Mouse (Mus musculus): ENCODE results near the gene Glrx.
"Not testable (repeated sequence)": the region's sequence is repeated elsewhere in the genome, so short reads cannot be mapped to it uniquely, and the experiment has no call there.

Gene Glrx

DNA sequence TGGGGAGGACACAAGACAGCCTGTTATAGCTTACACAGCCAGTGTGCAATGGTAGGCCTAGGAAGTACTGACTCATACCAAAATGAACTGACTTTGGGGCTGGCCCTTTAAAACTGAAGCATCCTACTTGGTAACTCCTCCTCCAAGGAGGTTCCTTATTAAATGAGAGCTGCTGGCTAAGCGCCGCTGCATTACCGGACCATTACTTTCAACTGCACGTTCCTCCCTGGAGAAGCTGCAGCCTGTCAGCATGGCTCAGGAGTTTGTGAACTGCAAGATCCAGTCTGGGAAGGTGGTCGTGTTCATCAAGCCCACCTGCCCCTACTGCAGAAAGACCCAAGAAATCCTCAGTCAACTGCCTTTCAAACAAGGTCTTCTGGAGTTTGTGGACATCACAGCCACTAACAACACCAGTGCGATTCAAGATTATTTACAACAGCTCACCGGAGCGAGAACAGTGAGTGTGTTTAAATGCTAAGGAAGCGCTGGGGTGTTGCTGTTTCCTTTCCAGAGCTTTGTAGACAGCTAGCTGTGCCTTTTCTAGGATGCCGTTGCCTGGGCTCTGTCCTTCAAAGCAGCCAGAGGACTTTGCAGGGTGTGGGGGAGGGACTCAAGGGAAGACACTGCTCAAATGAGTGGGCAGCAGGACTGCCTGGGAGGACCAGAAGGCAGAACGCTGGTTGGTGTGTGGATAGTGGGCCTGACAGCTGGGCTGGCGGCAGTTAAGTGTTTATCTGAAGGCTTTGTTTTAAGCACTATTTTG, at the start of gene Glrx:
Gene Glrx, plus strand, starts transcription at position 150 of the 763 bp plus-strand sequence.
- DNase-seq: peak; percentile 57

DNA sequence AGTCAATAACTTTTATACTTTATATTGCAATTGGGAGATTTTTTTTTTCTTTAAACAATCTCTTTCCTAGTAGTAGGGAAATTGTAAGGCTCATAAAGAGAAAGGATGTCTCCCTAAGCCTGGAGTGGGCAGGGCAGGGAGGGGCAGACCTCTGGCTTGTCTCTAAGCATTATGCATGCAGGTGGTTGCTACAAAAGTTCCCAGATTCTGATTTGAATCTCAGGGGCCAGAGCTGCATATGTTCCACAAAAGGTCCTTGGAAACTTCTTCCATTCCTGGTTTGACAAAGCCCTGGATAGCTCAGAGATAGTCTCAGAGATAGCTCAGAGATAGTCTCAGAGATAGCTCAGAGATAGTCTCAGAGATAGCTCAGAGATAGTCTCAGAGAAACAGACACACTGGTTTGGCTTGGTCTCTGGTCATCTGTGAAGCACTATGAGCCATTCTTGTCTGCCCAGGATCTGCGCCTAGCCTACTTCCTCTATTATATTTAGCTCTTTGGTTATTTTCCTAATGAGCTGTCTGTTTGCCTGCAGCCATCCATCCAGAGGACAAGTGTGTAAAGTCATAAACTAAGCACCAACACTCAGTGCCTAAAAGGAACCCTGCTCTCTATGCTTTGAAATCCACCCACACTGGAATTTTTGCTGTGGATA, 49.0 kb upstream of the Glrx start:
- no peak for DNase-seq

DNA sequence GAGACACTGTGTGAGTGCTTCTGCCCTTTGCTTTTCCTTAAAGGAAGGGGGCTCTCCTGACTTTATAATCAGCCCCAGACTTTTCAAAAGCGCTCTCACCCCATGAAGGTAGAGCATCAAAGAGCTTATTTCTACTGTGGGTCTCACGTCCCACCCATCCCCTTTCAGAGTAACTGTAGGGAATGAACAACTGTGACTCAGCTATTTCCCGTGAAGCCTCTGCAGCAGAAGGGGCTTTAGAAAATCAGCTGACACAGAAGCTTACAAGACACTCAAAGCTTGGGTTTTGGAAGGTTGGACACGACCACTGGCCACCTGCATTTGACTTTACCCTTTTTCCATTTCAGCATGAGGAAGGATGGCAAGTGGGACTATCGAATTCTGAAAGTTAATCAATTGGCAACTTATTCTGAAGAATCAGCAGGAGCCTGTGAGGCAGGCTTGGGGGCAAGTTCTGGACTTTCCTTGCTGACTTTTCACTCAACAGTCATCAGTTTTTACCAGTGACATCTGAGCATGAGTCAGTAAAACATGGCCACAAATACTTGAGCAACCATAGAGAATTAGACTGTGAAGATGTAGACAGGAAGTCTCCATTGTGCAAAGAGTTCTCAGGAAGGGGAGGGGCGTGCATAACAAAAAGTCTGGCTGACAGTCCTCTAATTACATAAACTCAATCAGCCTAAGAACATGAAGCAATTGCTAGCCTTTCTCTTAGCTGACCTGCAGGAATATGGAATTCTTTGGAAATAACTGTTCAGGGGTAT, 45.6 kb upstream of the Glrx start:
- no peak for DNase-seq

DNA sequence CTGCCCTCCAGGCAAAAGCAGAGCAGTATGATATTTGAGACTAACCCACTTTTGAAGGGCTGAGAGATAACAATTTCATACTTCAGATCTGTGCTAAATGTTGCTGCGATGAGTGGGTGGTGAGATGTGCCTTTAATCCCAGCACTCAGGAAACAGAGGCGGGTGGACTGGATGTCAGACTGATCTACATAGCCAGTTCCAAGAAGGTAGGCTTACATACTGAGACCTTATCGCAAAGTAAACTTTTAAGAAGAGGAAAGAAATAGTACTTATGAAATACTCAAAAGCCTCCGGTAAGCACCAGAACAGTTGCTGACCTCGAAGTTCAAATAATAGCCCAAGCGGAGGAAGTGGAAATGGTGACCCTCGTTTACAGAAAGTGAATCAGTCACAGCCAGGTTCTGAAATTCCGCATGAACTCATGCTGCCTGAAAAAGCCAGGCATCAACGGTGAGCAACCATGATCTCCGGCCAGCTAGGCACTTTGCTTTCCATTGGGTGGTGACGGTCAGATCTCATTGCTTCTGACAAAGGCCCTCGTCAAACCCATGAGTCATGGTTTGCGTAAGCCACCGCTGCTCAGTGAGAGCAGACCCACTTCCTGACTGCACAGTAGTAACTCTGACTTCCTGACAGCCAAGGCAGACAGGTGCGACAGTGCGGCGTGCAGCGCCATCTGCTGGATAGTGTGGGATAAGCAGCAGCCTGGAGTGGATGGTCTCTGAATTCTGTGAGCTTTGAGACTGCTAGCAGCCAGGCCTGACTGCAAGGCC, 42.1 kb upstream of the Glrx start:
- peak; percentile 86 for DNase-seq

DNA sequence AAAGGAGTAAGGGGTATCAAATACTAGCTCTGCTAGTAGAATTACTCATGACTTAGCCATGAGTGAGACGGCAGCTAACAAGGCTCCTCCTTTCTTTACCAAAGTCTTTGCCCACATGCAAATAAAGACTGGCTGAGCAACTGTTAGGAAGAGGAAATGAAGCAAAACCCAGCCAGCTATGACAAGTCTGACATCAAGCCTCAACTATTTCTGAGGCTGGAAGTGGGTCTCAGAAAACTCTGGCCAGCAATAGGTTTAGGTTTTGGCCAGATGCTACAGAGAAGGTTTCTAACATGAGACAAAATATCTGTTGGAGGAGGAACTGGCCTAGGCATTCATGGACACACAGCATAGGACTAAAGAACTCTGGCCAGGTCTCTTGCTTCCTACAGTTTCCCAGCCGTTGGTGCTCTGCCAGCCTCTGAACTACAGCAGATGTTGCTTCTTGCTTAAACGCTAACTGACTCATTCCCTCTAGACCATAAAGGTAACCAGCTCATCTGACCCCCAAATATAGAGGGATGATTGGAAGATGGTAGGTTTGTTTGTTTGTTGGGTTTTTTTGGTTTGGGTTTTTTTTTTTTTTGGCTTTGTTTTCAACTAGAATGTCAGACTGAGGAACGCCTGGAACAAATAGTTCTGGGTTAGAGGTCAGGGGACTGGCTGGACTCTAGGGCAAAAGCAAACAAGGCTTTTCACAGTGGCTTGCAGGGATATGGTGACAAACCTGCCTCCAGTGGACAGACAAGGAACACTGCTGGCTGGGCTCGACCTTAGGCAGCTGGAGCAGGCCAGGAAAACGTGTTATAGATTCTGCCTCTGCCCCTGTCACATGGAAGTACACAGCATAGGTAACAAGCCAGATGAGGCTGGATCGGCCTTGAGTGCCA, 41.0 kb upstream of the Glrx start:
- DNase-seq: no peak

DNA sequence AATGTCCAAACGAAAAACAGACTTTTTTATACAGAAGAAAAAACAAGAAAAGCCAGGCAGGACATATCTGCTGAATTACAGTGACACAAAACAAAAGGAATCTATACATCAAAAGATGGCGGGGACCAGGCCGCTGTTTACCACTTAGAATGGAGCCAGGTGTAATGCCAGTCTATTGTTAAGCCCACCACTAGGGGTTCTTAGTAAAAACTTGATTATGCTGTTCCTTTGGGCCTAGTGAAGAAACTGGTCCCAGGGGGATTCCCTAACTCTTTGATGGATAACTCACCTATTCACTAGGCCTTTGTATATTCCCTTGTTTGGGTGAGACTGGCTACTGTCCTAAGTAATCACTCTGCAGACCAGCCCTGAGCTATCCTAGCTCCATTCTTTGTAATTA, 40.2 kb upstream of the Glrx start:
- no peak for DNase-seq

DNA sequence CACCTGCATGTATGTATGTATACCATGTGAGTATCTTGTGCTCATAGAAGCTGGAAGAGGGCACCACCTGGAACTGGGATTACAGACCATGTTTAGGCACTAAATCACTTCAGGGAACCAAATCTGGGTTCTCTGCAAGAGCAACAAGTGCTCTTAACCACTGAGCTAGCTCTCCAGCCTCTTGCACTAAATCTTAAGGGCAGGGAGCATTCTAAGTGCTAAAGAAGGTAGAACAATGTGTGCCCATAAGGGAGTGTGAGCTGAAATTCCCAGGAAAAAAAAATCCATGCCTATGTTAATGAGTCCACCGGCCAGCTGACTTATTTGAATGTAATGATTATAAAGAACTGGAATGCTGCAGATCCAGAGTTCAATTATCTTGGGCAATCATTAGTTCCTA, 31.7 kb upstream of the Glrx start:
- DNase-seq: no peak

DNA sequence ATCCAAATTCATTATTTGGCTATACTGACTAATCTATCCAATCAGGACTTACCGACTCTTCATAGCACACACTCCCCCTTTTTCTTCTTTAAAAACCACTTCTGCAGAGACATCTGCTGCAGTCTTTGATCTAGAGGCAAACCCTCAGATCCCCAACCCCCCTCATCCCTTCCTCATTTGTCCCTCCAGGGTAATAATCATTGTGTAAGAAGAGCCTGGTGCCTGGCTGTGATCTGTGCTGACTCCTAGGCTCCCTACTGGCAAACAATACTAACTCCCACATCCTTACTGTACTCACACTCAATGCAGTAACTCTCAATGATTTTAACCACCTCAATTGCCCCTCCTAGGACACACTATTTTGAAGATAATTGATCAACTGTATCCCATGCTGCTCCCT, 29.7 kb upstream of the Glrx start:
- no peak for DNase-seq

DNA sequence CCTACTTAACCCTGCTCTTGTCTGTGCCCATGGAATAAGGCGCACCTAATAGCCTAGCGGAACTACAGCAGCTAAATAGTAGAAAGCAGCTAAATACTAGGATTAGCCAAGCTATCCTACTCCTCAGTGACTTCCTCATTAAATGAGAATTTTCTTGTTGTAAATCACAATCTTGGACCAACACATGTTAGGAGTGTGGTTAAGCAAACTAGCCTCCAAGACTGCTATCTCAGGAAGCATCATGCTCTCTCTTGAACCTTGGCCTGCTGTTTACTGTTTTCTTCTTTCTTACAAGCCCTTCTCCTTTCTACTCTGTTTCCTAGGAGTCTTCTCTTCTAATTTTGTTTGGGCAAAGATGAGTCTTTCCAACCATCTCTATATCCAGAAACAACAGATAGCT, 22.5 kb upstream of the Glrx start:
- no peak for DNase-seq

DNA sequence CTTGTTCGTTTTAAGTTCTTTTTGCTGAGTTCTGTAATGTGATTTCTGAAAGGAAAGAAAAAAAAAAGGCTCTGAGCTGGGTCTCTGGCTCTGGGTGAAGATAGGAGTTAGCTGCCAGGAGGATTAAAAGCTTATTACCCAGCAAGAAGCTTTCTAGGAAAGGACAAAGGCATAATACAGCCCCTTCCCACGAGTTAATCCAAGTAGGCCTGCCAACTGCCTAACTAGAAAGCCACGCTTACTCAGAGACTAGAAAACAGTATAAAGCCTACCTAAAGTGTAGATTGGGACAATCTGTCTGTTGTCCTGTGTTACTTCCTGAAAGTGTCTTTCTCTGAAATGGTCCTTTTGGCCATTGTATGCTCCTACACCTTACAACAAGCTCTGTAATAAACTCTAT, 21.2 kb upstream of the Glrx start:
- no peak for DNase-seq

DNA sequence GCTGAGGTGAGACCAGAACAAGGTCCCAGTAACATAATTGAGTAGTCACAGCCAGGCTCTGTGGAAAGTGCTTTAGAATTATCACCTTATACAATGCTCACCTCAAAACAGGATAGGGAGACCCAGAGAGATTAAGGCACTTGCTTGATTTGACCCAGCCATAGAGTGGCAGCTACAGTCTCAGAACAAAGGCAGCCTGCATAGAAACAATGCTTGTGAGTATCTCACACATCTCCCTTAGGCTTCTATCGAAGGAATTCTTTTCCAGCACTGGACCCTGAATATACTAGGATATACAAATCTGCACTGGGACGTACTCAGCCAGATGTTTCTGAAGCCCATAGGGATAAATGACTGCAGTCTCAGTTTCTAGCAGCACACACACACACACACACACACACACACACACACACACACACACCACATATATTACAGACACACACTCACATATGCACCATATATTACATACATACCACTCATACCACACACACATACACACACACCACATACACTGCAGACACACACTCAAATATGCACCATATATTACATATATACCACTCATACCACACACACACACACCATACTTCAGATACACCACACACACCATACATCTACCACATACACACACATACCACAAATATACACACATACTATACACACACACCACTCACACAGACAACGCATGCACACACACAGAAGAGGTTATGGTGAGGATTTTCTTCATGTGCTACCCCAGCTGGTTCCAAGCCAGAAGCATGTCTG, 20.5 kb upstream of the Glrx start:
- no peak for DNase-seq

DNA sequence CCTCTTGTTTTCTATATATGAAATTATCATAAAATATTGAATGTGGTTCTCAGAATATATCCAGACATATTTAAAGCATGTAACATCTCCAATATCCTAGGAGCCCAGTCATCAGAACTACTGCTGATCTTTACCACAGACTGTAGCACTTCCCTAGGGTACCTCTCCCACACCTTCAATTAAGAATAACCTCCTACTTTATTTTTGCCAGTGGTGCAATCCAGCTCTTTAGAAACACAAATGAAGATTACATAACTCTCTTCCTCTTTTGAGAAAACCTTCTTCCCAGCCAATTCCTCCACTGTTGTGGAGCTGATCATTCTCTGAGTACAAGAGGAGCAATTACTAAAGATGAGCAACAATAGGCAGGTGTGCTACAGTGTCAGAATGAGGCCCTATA, 19.8 kb upstream of the Glrx start:
- no peak for DNase-seq

DNA sequence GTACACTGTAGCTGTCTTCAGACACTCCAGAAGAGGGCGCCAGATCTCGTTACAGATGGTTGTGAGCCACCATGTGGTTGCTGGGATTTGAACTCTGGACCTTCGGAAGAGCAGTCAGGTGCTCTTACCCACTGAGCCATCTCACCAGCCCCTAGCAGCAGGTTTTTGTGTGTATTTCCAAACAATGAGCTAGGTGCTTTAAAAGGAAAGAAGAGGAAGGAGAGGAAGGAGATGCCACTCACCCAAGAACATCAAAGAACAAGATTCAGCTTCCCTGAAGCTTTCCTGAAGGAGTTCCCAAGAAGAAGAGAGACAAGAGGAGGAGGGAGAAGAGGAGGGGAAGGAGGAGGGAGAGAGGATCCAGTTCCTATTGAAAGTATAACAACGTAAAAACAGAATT, 17.3 kb upstream of the Glrx start:
- not testable (repeated sequence) for DNase-seq

DNA sequence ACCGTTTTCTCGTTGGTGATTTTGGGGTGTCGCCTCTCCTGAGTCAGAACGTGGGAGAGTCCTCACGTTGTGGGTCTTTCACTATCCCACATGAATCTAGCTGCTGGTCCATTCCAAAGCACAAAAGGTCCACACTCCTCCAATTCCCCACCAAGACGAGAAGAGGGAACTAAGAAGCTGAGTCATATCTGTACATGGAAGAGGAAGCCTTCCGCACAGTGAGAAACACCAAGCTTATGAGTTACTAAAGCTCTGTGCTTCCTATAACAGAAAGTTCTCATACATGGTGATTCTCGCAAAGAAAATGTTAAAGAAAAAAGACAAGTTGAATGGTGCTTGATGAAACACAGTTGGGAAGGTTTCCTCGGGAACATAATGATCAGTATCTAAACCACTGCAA, 16.5 kb upstream of the Glrx start:
- no peak for DNase-seq

DNA sequence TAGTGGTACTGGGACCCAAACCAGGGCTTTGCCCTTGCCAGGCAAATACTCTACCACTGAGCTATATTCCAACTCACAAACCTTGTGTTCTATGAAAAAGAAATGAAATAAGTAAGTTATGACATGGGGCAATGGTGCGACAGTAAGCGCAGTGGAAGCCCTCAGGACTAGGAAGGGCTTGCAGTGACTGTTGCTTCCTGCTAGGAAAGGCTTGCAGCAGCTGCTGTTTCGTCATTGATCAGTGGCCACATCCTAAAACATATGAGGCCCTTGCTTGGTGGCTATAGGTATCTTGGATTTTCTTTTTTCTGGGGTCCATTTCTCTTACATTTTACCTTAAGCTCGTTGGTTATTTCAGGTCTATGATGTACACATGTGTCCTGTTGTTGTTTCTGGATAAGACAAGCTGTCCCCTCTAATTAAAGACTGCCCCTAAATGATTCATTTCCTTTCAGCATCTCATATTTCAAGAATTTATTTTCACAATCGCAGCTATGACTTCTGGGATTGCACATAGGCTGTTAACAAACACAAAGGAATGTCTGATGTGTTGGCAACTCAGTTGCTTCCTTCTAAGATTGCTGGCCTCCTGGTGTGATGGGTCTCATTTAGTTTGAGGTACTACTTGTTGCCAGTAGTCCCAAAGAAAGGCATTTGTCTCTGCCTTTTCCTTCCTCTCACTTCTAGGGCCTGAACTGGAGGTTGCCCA, 14.9 kb upstream of the Glrx start:
- no peak for DNase-seq

DNA sequence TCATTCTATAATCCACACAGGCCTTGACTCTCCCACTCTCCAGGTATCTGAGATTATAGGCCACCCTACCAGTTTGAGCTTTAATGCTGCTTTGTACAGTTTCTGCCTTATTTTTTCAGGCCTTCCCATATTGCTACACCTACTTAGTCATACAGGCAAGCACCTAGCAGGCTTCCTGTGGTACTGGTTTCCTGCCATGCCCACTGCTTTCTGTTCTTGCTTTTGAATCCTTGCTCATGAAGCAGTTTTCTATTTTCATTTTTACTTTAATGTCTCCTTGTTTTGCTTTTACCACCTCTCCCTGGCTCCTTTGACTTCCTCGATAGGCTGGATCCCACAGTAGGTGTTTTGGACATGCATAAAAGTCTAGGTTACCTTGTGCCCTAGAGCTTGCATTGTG, 14.3 kb upstream of the Glrx start:
- DNase-seq: no peak

DNA sequence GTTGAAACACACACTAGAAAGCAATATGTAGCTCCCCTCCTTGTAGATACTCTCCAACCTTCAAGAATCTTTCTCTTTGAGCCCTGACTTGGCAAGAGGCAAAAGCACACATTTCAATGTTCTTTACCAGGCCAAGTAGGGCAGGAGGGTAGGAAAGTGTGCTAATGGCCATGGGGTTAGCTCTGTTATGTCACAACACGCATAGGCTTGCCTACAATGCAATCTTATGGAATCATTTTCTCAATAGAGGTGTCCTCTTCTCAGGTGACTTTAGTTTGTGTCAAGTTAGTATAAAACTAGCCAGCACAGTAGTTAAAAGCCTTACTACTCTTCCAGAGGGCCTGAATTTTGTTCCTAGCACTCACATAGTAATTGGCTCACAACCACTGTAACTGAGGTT, 9.0 kb upstream of the Glrx start:
- DNase-seq: no peak

DNA sequence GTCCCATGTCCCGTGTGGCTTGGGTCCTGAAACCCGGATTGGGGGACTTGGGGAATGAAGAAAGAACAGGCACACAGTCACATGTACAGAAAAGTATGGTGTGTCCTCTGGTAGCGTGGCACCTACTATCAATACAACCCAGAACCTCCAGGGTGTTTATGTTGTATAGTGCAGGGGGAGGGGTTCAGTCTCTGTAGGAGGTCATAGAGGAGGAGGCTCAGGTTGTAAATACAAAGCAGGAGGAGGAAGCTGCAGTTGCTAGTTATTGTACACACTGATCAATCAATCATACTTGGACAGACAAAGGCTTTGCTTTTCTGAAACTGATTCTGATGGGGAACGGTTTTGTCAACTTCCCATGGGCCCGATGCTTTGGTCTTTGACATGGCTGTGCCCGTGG, 8.0 kb upstream of the Glrx start:
- no peak for DNase-seq

DNA sequence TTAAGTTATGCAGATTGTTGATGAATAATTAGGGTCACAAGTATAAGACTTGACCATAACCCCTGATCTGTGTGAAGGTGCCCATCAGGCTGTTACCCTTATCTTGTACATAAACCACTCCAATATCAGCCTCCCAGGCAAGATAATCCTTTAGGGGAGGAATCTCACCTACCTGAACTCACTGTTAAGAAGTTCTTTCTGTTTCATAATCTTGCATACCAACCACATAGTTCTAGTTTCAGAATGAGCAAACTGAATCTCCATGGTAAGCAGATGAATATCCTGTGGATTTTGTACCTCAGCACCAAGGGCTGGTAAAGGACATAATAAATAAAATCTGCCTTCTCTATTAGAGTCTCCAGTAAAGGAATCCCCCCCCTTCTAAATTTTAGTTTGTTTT, 7.0 kb upstream of the Glrx start:
- DNase-seq: no peak

DNA sequence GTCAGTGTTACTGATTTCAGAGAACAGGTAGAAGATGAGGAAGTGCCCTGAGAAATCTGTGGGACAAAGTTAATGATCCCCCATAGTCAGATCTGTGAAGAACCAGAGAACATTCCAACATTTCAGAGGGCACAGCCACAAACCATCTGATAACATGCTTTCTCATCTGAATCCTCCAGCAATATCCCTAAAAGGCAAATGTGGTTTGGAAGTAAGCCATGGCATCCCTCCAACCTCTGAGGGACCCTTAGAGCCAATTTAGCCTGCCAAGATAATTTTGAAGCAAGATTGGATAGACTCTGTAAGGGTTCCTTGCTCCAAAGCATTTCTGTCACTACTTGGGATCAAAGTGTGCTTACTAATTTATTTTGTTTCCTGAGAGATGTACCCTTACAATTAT, 6.2 kb upstream of the Glrx start:
- no peak for DNase-seq

DNA sequence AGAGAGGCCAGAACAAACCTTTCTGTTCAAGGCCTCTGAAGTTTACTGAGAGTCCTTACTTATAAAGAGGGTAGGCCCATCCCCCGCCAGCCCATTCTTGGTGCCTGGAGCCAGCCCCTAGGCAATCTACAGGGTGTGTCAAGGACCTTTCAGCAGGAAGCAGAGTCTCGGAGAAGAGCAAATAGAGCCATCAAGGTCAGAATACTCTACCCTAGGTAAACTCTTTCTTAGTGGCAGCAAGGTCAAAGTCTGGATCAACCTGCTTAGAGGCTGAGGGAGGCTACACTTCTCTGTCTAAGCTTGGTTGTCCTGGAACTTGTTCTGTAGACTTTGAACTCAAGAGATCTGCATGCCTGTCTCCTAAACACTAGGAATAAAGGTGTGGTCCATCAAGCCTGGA, 4.2 kb upstream of the Glrx start:
- no peak for DNase-seq
